Mouse (Mus musculus) hindbrain, embryonic 11.5 days (tissue): ENCODE results near the gene E2f1. TPM values are rescaled to one million over a fixed set of nuclear protein-coding genes. Genes with fewer than 3 reads are reported as not detected.

Source experiments
- ATAC-seq: fragments of 200-750 bp; cut with Nextera tagmentation; 2 replicates; pipeline ENCODE4 v1.8.0; 2017; ENCODE audit warnings: mild to moderate bottlenecking, moderate TSS enrichment, moderate library complexity; ENCODE audit not compliant: low FRiP score
- DNase-seq: peaks from one replicate; pipeline ENCODE4 v3.0.0-alpha.2; 2015; ENCODE audit warnings: low spot score
- H3K27ac ChIP-seq: fragments of 300-500 bp; sonication (generic); 2 replicates; pipeline ENCODE4 v1.5.1; 2014; ENCODE audit warnings: mild to moderate bottlenecking, low read depth, low read length
- H3K27me3 ChIP-seq: fragments of 300-500 bp; sonication (generic); 2 replicates; pipeline ENCODE4 v1.6.1; 2014; ENCODE audit warnings: mild to moderate bottlenecking, low read length, moderate library complexity, mixed read lengths; ENCODE audit not compliant: control insufficient read depth, insufficient read depth
- H3K36me3 ChIP-seq: fragments of 300-500 bp; sonication (generic); 2 replicates; pipeline ENCODE4 v1.6.1; 2014; ENCODE audit warnings: mild to moderate bottlenecking, low read length, moderate library complexity, mixed read lengths; ENCODE audit not compliant: control insufficient read depth, insufficient read depth
- H3K4me1 ChIP-seq: fragments of 300-500 bp; sonication (generic); replicated peaks from 2 replicates; pipeline ENCODE4 v1.6.1; 2014; ENCODE audit warnings: low read length, mixed read lengths; ENCODE audit not compliant: control insufficient read depth, insufficient read depth
- H3K4me2 ChIP-seq: fragments of 300-500 bp; sonication (generic); replicated peaks from 2 replicates; pipeline ENCODE4 v1.6.1; 2014; ENCODE audit warnings: mild to moderate bottlenecking, low read depth, low read length
- H3K4me3 ChIP-seq: fragments of 300-500 bp; sonication (generic); 2 replicates; pipeline ENCODE4 v1.5.1; 2014; ENCODE audit warnings: low read depth, low read length
- H3K9ac ChIP-seq: fragments of 300-500 bp; sonication (generic); 2 replicates; pipeline ENCODE4 v1.6.1; 2014; ENCODE audit warnings: low read depth, low read length
- H3K9me3 ChIP-seq: fragments of 300-500 bp; sonication (generic); 2 replicates; pipeline ENCODE4 v1.6.1; 2016; ENCODE audit warnings: low read length; ENCODE audit not compliant: control insufficient read depth
- WGBS: fragments of 180-500 bp; shearing (Covaris S2); extraction: QIAGEN DNeasy Blood & Tissue Kit; methylation state at CpG from one replicate; pipeline ENCODE4 v1.1.7; 2014; 5-methylcytosine and 5-hydroxymethylcytosine counted together
- polyA plus RNA-seq: library from polyadenylated mRNA; unstranded; fragments of >200 nt; fragmentation: Nextera tagmentation; extraction: Ambion mirVana; gene quantifications from 2 replicates; pipeline ENCODE4 v1.2.1, GENCODE M21; 2014

Gene E2f1
- 13.0 and 16.9 TPM in 2 replicates for polyA plus RNA-seq

DNA sequence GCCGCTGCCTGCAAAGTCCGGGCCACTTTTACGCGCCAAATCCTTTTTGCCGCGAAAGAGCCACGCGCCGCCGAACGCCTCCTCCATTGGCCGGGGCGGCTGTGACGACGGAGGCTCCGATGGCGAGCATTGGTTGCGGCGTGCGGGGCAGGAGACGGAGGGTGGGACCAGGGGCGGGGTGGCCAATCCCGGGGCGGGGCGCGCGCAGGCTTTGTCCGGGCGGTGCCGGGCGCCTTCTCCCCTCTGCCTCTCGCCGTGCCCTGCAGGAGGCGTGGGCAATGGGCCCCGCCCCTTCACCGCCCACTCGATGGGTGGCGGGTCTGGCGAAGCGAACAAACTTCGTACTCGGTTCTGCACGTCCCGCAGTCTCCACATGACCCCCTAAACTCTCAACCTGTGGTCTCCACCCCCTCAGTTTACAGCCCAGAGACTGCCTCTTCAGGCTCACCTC lies at the start of gene E2f1:
E2f1 (minus strand) TSS at position 57 of the 451 bp plus-strand sequence.
- Histone ChIP-seq H3K4me1 (peaks cover 14% of the 10 kb centered on the region), H3K27ac (peak within 1 kb of the TSS; percentile 88), H3K9me3 (no peaks in the 10 kb centered on the region), H3K9ac (peak within 1 kb of the TSS; percentile 84), H3K36me3 (no peaks in the 10 kb centered on the region), H3K27me3 (no peaks in the 10 kb centered on the region), H3K4me3 (peak within 1 kb of the TSS; percentile 86), H3K4me2 (peak within 1 kb of the TSS; percentile 70)
- 0% methylated on average over 28 of the region's 44 CpGs for WGBS
- DNase-seq (peak; percentile 96), ATAC-seq (peak; percentile 96)

DNA sequence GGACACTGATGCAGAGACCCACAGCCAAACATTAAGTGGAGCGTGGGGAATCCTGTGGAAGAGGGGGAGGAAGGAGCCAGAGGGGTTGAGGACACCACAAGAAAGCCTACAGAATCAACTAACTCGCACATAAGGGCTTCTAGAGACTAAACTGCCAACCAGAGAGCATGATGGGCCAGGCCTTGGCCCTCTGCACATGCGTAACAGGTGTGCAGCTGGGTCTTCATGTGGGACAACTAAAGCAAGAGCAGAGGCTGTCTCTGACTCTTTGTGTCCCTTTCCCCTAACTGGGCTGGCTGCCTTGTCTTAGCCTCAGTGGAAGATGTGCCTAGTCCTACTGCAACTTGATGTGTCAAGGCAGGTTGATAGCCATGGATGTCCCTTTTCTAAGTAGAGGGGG lies 47.4 kb upstream of the E2f1 start:
- H3K27ac ChIP-seq: no peak overlapping the region
- H3K4me3 ChIP-seq: no peak overlapping the region
- ATAC-seq (no peak), DNase-seq (no peak)
- H3K27me3 ChIP-seq: no peaks in the 10 kb centered on the region
- H3K4me2 ChIP-seq: no peak overlapping the region
- H3K9ac ChIP-seq: no peak overlapping the region
- H3K9me3 ChIP-seq: no peaks in the 10 kb centered on the region
- H3K4me1 ChIP-seq: no peaks in the 10 kb centered on the region
- no peaks in the 10 kb centered on the region for H3K36me3 ChIP-seq
- 97% methylated on average over 3 of the region's 3 CpGs for WGBS

DNA sequence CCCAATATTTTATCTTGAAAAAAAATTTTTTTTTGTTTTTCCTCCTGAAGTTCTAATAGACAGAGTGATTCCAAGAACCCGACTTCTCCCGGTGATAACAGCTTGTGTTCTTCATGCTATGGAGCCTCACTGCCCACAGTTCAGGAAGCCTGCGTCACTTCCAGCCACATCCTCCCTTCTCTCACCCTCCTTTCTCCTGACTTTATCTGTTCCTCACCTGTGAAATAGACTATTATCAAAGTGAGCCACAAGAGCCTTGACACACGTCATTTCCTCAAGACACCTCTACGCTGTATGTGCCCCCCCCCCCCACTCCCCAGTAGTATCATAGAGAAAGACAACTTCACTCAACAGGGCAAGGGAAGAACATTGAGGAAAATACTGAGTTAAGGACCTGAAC lies 46.0 kb upstream of the E2f1 start:
- H3K4me2 ChIP-seq: no peak overlapping the region
- no peaks in the 10 kb centered on the region for H3K9me3 ChIP-seq
- no peak overlapping the region for H3K9ac ChIP-seq
- H3K36me3 ChIP-seq: no peaks in the 10 kb centered on the region
- DNase-seq: no peak
- H3K4me1 ChIP-seq: no peaks in the 10 kb centered on the region
- no peaks in the 10 kb centered on the region for H3K27me3 ChIP-seq
- ATAC-seq: no peak
- no peak overlapping the region for H3K27ac ChIP-seq
- 90% methylated on average over 5 of the region's 5 CpGs for WGBS
- no peak overlapping the region for H3K4me3 ChIP-seq

DNA sequence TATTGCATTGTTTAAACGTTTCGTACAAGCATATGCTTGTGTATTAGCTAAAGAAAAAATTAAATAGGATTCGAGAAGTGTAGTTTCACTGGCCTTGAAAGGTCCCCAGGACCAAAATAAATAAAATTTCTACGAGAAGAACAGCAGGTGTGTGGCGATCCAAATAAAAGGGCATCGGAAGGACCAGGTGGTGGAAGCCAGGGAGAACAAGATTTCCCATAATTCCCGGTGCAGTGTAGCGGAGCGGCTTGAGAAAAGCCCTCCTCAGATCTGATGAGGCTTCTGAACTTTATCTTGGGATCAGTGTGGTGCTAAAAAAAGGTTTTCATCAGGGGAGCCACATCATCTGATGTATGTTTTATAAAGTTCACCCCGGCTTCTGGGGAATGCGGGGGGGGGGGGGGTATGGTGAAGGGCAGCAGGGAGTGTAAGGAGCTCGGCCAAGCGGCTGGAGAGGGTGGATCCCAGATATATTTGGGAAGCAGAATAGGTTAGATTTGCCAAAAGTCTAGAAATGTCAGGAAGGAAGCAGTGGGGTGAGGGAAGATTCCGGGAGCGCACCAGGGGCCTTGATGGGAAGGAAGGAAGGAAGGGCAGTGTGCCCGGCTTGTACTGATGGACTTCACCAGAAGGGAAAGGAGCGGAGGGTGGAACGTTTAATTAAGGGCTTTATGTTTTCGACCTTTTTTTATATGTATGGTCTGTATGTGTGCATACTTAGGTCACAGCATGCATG lies 45.3 kb upstream of the E2f1 start:
- DNase-seq: no peak
- 71% methylated on average over 19 of the region's 19 CpGs for WGBS
- H3K4me3 ChIP-seq: no peak overlapping the region

DNA sequence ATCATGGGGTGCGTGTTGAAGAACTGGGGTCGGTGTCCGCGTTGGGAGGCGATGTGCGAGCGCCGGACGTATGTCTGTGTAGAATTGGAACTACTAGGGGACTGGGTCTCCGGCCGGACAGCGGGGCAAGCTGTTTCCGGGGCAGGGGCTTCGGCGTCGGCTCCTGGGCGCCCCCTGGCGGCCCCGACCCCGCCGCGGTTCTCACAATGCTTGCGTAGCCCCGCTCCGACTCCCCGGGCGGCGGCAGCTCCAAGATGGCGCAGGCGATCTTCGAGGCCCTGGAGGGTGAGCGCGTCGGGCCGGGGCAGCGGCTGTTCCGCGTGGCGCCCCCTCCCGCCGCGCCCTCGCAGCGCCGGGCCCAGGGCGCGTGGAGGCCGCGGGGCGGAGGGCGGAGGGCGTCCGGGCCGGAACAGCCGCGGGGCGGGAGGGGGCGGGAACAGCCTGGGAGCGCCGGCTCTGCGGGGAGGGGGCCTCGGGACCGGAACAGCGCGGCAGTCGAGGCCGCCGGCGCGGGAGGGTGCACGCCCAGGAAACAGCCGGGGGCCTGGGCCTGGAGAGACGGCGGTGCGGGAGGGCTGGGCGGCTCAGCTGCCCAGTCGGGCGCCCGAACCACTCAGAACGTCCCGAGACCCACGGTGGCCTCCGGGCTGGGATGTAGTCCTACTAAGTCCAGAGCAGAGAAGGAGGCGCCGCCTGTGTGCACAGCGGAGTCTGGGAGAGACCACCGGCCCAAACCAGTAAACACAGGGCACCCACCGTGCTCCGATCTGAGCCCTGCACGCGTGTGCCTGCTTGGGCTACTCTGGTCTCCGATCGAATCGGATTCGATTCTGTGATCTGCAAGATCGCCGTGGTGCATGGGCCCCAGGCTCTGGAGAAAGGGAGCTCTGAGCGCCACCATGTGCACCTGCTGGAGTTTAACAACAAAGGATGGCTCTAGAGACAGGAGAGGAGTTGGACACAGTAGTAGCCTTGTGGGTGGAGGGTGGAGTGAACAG lies 43.7 kb upstream of the E2f1 start, which contains the start of the genes Zfp341 and 4930519P11Rik:
Zfp341 (plus strand) TSS at position 180 of the 998 bp plus-strand sequence.
4930519P11Rik (minus strand) TSS at position 320 of the 998 bp plus-strand sequence.
- H3K4me1 ChIP-seq: no peaks in the 10 kb centered on the region
- H3K4me2 ChIP-seq: peak within 1 kb of the TSS; percentile 80
- peak within 1 kb of the TSS; percentile 86 for H3K9ac ChIP-seq
- peak within 1 kb of the TSS; percentile 98 for H3K27ac ChIP-seq
- DNase-seq (peak; percentile 98), ATAC-seq (peak; percentile 95)
- H3K9me3 ChIP-seq: no peaks in the 10 kb centered on the region
- no peaks in the 10 kb centered on the region for H3K36me3 ChIP-seq
- WGBS: under 1% methylated on average over 72 of the region's 98 CpGs
- peak within 1 kb of the TSS; percentile 58 for H3K4me3 ChIP-seq
- H3K27me3 ChIP-seq: no peaks in the 10 kb centered on the region

More for the DNA sequence above, 45.3 kb upstream of the E2f1 start:
- Histone ChIP-seq H3K9ac (no peak overlapping the region), H3K9me3 (no peaks in the 10 kb centered on the region), H3K36me3 (no peaks in the 10 kb centered on the region), H3K27me3 (no peaks in the 10 kb centered on the region), H3K4me2 (no peak overlapping the region), H3K4me1 (no peaks in the 10 kb centered on the region), H3K27ac (no peak overlapping the region)
- no peak for ATAC-seq

- H3K27ac ChIP-seq: no peak overlapping the region
These were observed 39.5 kb upstream of the E2f1 start for GRCm38 (mm10) chr2:154609050-154609767.

GRCm38 (mm10) chr2:154606965-154607364 lies 37.3 kb upstream of the E2f1 start:
- H3K4me3 ChIP-seq: no peak overlapping the region
- WGBS: 71% methylated on average over 1 of the region's 1 CpGs
- no peak for ATAC-seq
- H3K9ac ChIP-seq: no peak overlapping the region
- DNase-seq: no peak
- no peaks in the 10 kb centered on the region; the same call in 1 of the 2 replicates for H3K4me1 ChIP-seq
- H3K27me3 ChIP-seq: no peaks in the 10 kb centered on the region
- H3K4me2 ChIP-seq: no peak overlapping the region
- H3K36me3 ChIP-seq: no peaks in the 10 kb centered on the region
- H3K9me3 ChIP-seq: no peaks in the 10 kb centered on the region
- no peak overlapping the region for H3K27ac ChIP-seq

More at GRCm38 (mm10) chr2:154609050-154609767, 39.5 kb upstream of the E2f1 start:
- 68% methylated on average over 10 of the region's 10 CpGs for WGBS
- ATAC-seq: no peak
- Histone ChIP-seq H3K4me1 (no peaks in the 10 kb centered on the region), H3K27me3 (no peaks in the 10 kb centered on the region), H3K36me3 (no peaks in the 10 kb centered on the region), H3K9me3 (no peaks in the 10 kb centered on the region), H3K4me2 (no peak overlapping the region), H3K9ac (no peak overlapping the region), H3K4me3 (no peak overlapping the region)
- DNase-seq: no peak

DNA sequence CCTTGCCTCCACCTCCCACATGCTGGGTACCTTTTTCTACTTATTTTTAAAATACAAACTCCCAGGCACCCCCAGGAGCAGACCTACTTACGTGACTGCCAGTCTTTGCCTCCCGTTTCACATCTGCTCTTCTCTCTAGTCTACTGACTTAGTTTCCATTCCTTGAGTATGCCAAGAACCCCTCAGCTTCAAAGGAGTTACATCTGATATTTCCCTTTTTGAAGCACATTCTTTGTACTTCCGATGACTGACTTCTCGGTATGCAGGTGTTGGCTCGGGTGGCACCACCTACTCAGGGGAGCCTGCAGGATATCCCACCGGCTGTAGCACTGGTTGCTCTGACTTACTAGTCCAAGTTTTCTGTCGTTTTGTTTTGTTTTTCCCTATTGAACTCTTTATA lies 34.5 kb upstream of the E2f1 start:
- peak overlapping the region; percentile 71 for H3K4me2 ChIP-seq
- H3K4me3 ChIP-seq: peak overlapping the region; percentile 61
- ATAC-seq (no peak), DNase-seq (no peak)
- H3K9me3 ChIP-seq: no peaks in the 10 kb centered on the region
- no peak overlapping the region for H3K27ac ChIP-seq
- no peaks in the 10 kb centered on the region; the same call in 1 of the 2 replicates for H3K4me1 ChIP-seq
- 47% methylated on average over 7 of the region's 7 CpGs for WGBS
- H3K9ac ChIP-seq: no peak overlapping the region
- H3K36me3 ChIP-seq: no peaks in the 10 kb centered on the region
- no peaks in the 10 kb centered on the region for H3K27me3 ChIP-seq
